Mouse (Mus musculus) C2C12 (cell line): ENCODE results near the gene Rpl29. TPM values are rescaled to one million over a fixed set of nuclear protein-coding genes. Genes with fewer than 3 reads are reported as not detected.

ENCODE experiments used
- H3K27me3 ChIP-seq: one replicate; pipeline ENCODE4 v1.6.1; 2011; ENCODE audit not compliant: control insufficient read depth, insufficient read depth, insufficient read length
- H3K36me3 ChIP-seq: one replicate; pipeline ENCODE4 v1.6.1; 2011; ENCODE audit not compliant: control insufficient read depth, insufficient read depth
- H3K4me3 ChIP-seq: one replicate; pipeline ENCODE4 v1.5.1; 2011; ENCODE audit warnings: mild to moderate bottlenecking, control low read depth; ENCODE audit not compliant: poor library complexity, insufficient read depth, severe bottlenecking
- H3K79me2 ChIP-seq: one replicate; pipeline ENCODE4 v1.6.1; 2011; ENCODE audit not compliant: control insufficient read depth, insufficient read depth
- H3K79me3 ChIP-seq: one replicate; pipeline ENCODE4 v1.6.1; 2011; ENCODE audit warnings: low read depth, control low read depth
- H3ac ChIP-seq: one replicate; pipeline ENCODE3; 2011; ENCODE audit warnings: low read depth; ENCODE audit not compliant: control insufficient read depth, insufficient read length
- CEBPB ChIP-seq: IDR thresholded peaks from one replicate; pipeline ENCODE4 v1.6.1; 2011; ENCODE audit warnings: low read depth, mild to moderate bottlenecking, control low read depth, moderate library complexity
- CTCF ChIP-seq: IDR thresholded peaks from one replicate; pipeline ENCODE4 v1.5.1; 2011; ENCODE audit not compliant: control insufficient read depth, insufficient read depth, insufficient read length
- FOSL1 ChIP-seq: IDR thresholded peaks from one replicate; pipeline ENCODE4 v1.8.0; 2011; ENCODE audit warnings: mild to moderate bottlenecking, low read length; ENCODE audit not compliant: poor library complexity, insufficient read depth, severe bottlenecking
- MAX ChIP-seq: IDR thresholded peaks from one replicate; pipeline ENCODE4 v1.6.1; 2011; ENCODE audit warnings: mild to moderate bottlenecking, control low read depth
- MYOD1 ChIP-seq: IDR thresholded peaks from one replicate; pipeline ENCODE4 v1.6.1; 2011; ENCODE audit warnings: low read depth; ENCODE audit not compliant: control insufficient read depth, insufficient read length
- MYOG ChIP-seq: IDR thresholded peaks from one replicate; pipeline ENCODE4 v1.6.1; 2011; ENCODE audit not compliant: control insufficient read depth, insufficient read length; ENCODE audit errors: extremely low read depth
- USF1 ChIP-seq: IDR thresholded peaks from one replicate; pipeline ENCODE4 v1.6.1; 2011; ENCODE audit warnings: low read depth, mild to moderate bottlenecking, control low read depth, moderate library complexity
- polyA plus RNA-seq: library from polyadenylated mRNA; unstranded; fragments of >200 nt; fragmentation: generic; extraction: Trizol; gene quantifications from one replicate; pipeline ENCODE4 v1.2.1, GENCODE M21; 2012; ENCODE audit warnings: missing spikeins

Gene Rpl29
- polyA plus RNA-seq, 1 experiment: 72.9 TPM

GRCm38 (mm10) chr9:106470991-106471750, 41.9 kb downstream of the Rpl29 start:
- Histone ChIP-seq H3ac (no peak overlapping the region), H3K36me3 (peaks cover 5% of the 10 kb centered on the region), H3K27me3 (no peaks in the 10 kb centered on the region), H3K79me2 (peaks cover 22% of the 10 kb centered on the region), H3K4me3 (no peak overlapping the region), H3K79me3 (peaks cover 7% of the 10 kb centered on the region)
- TF ChIP-seq CEBPB: no peak
- TF ChIP-seq MYOG: no peak
- TF ChIP-seq FOSL1: no peak
- TF ChIP-seq USF1: no peak
- TF ChIP-seq MAX: no peak
- TF ChIP-seq MYOD1: no peak
- TF ChIP-seq CTCF: no peak

GRCm38 (mm10) chr9:106471892-106472291, 42.6 kb downstream of the Rpl29 start:
- TF ChIP-seq MYOD1: no peak
- TF ChIP-seq MYOG: no peak
- no peak for TF ChIP-seq CTCF
- TF ChIP-seq MAX: no peak
- TF ChIP-seq FOSL1: no peak
- no peak for TF ChIP-seq USF1
- no peak for TF ChIP-seq CEBPB

DNA sequence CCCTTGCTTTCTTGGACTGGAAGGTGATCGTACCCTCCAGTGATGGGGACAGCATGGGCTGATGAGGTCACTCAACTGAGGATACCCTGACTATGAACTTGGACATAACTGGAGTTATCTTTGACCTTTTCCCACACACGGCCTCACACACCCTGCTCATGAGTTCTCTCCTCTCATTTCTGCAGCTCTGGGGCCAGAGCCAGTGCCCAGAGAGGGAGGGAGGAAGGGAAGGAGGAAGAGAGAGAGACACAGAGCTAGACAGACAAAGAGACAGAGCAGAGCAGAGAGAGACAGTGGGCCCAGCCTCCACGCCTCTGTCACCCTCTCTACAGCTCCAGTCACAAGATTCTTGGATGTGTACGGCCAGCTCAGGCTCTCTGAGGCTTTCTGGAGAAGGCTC, 43.1 kb downstream of the Rpl29 start:
- TF ChIP-seq MAX: no peak
- TF ChIP-seq USF1: no peak
- TF ChIP-seq CEBPB: no peak
- no peak for TF ChIP-seq MYOG
- no peak for TF ChIP-seq MYOD1
- TF ChIP-seq FOSL1: no peak
- TF ChIP-seq CTCF: no peak
- Histone ChIP-seq H3K36me3 (peaks cover 5% of the 10 kb centered on the region), H3K4me3 (no peak overlapping the region), H3K79me3 (peaks cover 7% of the 10 kb centered on the region), H3K27me3 (no peaks in the 10 kb centered on the region), H3ac (no peak overlapping the region), H3K79me2 (peaks cover 22% of the 10 kb centered on the region)

More at GRCm38 (mm10) chr9:106471892-106472291, 42.6 kb downstream of the Rpl29 start:
- no peaks in the 10 kb centered on the region for H3K27me3 ChIP-seq
- peaks cover 22% of the 10 kb centered on the region for H3K79me2 ChIP-seq
- peaks cover 5% of the 10 kb centered on the region for H3K36me3 ChIP-seq
- H3K79me3 ChIP-seq: peaks cover 7% of the 10 kb centered on the region
- no peak overlapping the region for H3K4me3 ChIP-seq
- H3ac ChIP-seq: no peak overlapping the region

GRCm38 (mm10) chr9:106473081-106473752, 44.0 kb downstream of the Rpl29 start:
- H3ac ChIP-seq: no peak overlapping the region
- peaks cover 5% of the 10 kb centered on the region for H3K36me3 ChIP-seq
- H3K79me3 ChIP-seq: peaks cover 9% of the 10 kb centered on the region
- H3K27me3 ChIP-seq: no peaks in the 10 kb centered on the region
- H3K4me3 ChIP-seq: no peak overlapping the region
- TF ChIP-seq MYOD1 (no peak), CTCF (no peak), MYOG (no peak), USF1 (no peak), CEBPB (no peak), MAX (no peak), FOSL1 (no peak)
- peaks cover 31% of the 10 kb centered on the region for H3K79me2 ChIP-seq

GRCm38 (mm10) chr9:106473753-106474105, 44.5 kb downstream of the Rpl29 start:
- H3K79me2 ChIP-seq: peaks cover 36% of the 10 kb centered on the region
- peaks cover 5% of the 10 kb centered on the region for H3K36me3 ChIP-seq
- no peaks in the 10 kb centered on the region for H3K27me3 ChIP-seq
- H3K79me3 ChIP-seq: peaks cover 12% of the 10 kb centered on the region
- TF ChIP-seq MAX (no peak), USF1 (no peak), FOSL1 (no peak)
- no peak overlapping the region for H3K4me3 ChIP-seq
- H3ac ChIP-seq: no peak overlapping the region

DNA sequence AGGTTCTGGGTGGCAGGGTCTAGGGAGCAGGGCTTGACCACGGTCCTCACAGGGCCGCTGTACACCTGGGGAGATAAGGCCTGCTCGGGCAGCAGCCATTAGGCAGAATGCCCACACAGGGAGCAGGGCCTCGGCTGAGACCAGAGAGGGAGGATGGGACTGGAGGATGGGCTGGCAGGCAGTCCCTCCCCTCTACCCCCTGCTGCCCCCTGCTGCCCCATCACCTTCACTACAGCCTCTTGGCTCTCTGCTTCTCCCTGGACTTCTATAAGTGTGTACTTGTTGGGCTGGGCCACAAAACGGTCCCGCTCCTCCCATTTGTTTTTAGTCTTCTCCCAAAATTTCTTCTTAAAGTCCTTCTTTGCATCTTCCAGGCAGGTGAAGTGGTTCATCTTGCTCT, 45.2 kb downstream of the Rpl29 start:
- Histone ChIP-seq H3K79me2 (peaks cover 42% of the 10 kb centered on the region), H3K79me3 (peaks cover 16% of the 10 kb centered on the region), H3ac (peak overlapping the region; percentile 21), H3K4me3 (no peak overlapping the region), H3K27me3 (no peaks in the 10 kb centered on the region), H3K36me3 (peaks cover 5% of the 10 kb centered on the region)
- no peak for TF ChIP-seq CEBPB
- TF ChIP-seq CTCF: peak; percentile 77
